Mouse (Mus musculus) E14TG2a.4 (cell line): ENCODE measurements at regions not wholly inside any gene's neighbourhood (a gene's known extent, or its start where the extent isn't known, plus 50 kb on each side); places are given as distances from the start of the nearest gene placed in this dataset.

Experiments used
- H3K27me3 ChIP-seq: 2 replicates; pipeline ENCODE4 v1.6.1; 2014; ENCODE audit warnings: low read length, control low read depth; ENCODE audit not compliant: insufficient read depth
- H3K36me3 ChIP-seq: 2 replicates; pipeline ENCODE4 v1.6.1; 2014; ENCODE audit warnings: low read length, control low read depth; ENCODE audit not compliant: insufficient read depth
- H3K4me1 ChIP-seq: replicated peaks from 2 replicates; pipeline ENCODE4 v1.6.1; 2014; ENCODE audit warnings: low read depth, low read length, control low read depth
- H3K4me3 ChIP-seq: replicated peaks from 2 replicates; pipeline ENCODE4 v1.5.1; 2014; ENCODE audit warnings: mild to moderate bottlenecking, low read length
- H3K9me3 ChIP-seq: 2 replicates; pipeline ENCODE4 v1.6.1; 2014; ENCODE audit warnings: low read length, control low read depth
- CTCF ChIP-seq: conservative IDR thresholded peaks from 2 replicates; pipeline ENCODE4 v1.5.1; 2014; ENCODE audit warnings: low read length
- NANOG ChIP-seq: IDR thresholded peaks from 2 replicates; pipeline ENCODE4 v1.6.1; 2014; ENCODE audit warnings: borderline replicate concordance, low read length, mixed read lengths
- POU5F1 ChIP-seq: IDR thresholded peaks from 2 replicates; pipeline ENCODE4 v1.6.1; 2014; ENCODE audit warnings: low read length, borderline replicate concordance

DNA sequence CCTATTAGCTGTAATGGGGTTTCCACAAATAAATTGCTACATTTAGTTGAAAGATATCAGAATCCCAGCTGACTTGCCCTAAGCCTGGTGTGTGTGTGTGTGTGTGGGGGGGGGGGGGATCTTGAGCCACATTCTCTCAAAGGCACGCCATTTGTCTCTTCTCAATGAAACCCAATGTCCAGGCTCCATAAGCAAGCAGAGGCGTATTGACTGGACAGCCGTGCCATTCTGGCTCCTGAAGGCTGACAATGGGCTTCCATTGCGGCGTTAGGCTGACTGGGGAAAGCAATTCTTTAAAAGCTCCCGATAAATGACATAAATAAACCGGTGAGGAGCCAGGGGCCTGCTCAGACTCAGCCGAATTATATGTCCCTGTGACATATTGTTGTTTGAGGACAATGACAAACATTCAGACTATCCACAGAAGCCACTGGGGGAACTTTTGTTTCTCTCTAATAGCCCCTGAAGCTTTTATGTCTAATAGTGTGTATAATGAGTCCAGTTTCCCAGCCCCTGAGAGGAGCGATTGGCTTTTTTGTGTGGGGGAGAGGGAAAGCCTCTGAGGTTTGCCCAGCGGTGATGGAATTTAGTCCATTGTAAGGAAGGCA is 240.6 kb upstream of the Mphosph6 start:
- H3K9me3 ChIP-seq, result peaks cover 22% of the 10 kb centered on the region
- H3K4me3 ChIP-seq, result no peak overlapping the region
- H3K36me3 ChIP-seq, result no peaks in the 10 kb centered on the region
- no peaks in the 10 kb centered on the region for H3K27me3 ChIP-seq
- no peaks in the 10 kb centered on the region for H3K4me1 ChIP-seq
- TF ChIP-seq POU5F1, result no peak
- TF ChIP-seq CTCF, result no peak
- no peak for TF ChIP-seq NANOG

- H3K27me3 ChIP-seq, result no peaks in the 10 kb centered on the region
- TF ChIP-seq NANOG (no peak), POU5F1 (no peak), CTCF (no peak)
- no peak overlapping the region for H3K4me3 ChIP-seq
- H3K9me3 ChIP-seq, result peaks cover 22% of the 10 kb centered on the region
- no peaks in the 10 kb centered on the region for H3K36me3 ChIP-seq
- no peaks in the 10 kb centered on the region for H3K4me1 ChIP-seq
These were observed 239.5 kb upstream of the Mphosph6 start for GRCm38 (mm10) chr8:118041253-118041652.

- no peak for TF ChIP-seq NANOG
- no peak for TF ChIP-seq POU5F1
- no peak for TF ChIP-seq CTCF
- Histone ChIP-seq H3K27me3 (0 out of 2 replicates have a peak, but pooled peaks cover 3% of the 10 kb centered on the region), H3K36me3 (no peaks in the 10 kb centered on the region), H3K4me3 (no peak overlapping the region), H3K4me1 (no peaks in the 10 kb centered on the region), H3K9me3 (peaks cover 7% of the 10 kb centered on the region)
These were observed 236.1 kb upstream of the Mphosph6 start for GRCm38 (mm10) chr8:118037801-118038200.

DNA sequence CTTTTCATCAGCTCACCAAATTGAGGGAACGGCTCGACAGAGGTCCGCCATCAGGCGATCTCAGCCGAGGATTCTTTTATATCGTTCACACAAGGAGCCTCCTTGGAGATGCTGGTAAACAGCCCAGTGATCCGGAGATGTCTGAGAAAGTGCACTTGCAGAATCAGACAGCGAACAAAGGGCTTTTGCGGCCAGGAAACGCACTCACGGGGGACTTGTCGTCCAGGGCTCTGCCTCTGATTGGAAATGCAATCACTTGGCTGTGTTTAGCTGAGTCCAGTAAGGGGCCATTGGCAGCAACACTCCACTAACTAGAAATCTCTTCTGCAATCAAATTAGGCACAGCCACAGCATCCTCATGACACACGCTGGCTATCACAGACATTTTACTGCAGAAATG is 232.3 kb upstream of the Mphosph6 start:
- no peaks in the 10 kb centered on the region for H3K36me3 ChIP-seq
- H3K27me3 ChIP-seq, result 0 out of 2 replicates have a peak, but pooled peaks cover 3% of the 10 kb centered on the region
- H3K4me3 ChIP-seq, result no peak overlapping the region
- H3K9me3 ChIP-seq, result peaks cover 11% of the 10 kb centered on the region
- TF ChIP-seq NANOG (no peak), CTCF (no peak), POU5F1 (no peak)
- no peaks in the 10 kb centered on the region for H3K4me1 ChIP-seq

- TF ChIP-seq POU5F1, result no peak
- TF ChIP-seq NANOG, result no peak
- no peak for TF ChIP-seq CTCF
- 0 out of 2 replicates have a peak, but pooled peaks cover 3% of the 10 kb centered on the region for H3K27me3 ChIP-seq
- no peak overlapping the region for H3K4me3 ChIP-seq
- no peaks in the 10 kb centered on the region for H3K36me3 ChIP-seq
- H3K9me3 ChIP-seq, result peaks cover 11% of the 10 kb centered on the region
- peaks cover 13% of the 10 kb centered on the region; the same call in 1 of the 2 replicates for H3K4me1 ChIP-seq
These were observed 229.7 kb upstream of the Mphosph6 start for GRCm38 (mm10) chr8:118031406-118031805.

- Histone ChIP-seq H3K4me1 (peaks cover 13% of the 10 kb centered on the region; the same call in 1 of the 2 replicates), H3K27me3 (no peaks in the 10 kb centered on the region), H3K36me3 (no peaks in the 10 kb centered on the region), H3K4me3 (no peak overlapping the region), H3K9me3 (peaks cover 11% of the 10 kb centered on the region)
- TF ChIP-seq CTCF, result no peak
- no peak for TF ChIP-seq POU5F1
- TF ChIP-seq NANOG, result no peak
These were observed 226.5 kb upstream of the Mphosph6 start for GRCm38 (mm10) chr8:118028061-118028850.

DNA sequence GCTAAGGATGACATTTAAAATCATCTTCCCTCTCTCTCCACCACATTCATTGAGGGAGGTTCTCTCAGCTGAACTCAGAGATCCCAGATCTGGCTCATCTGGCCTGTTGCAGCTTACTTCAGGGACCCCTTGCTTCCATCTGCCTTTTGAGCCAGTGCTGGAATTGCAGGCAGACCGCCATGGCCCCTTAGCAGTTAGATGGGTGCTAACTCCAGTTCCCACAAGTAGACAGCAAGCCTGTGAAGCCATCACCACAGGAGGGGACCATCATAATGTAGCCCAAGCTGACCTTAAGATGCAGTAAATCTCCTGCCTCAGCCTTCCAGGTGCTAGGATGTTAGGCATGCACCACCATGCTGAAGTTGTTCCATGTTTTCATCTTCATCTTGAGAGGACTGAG is 221.7 kb upstream of the Mphosph6 start:
- no peaks in the 10 kb centered on the region; the same call in 1 of the 2 replicates for H3K27me3 ChIP-seq
- peaks cover 15% of the 10 kb centered on the region for H3K4me1 ChIP-seq
- H3K9me3 ChIP-seq, result no peaks in the 10 kb centered on the region
- H3K36me3 ChIP-seq, result no peaks in the 10 kb centered on the region
- H3K4me3 ChIP-seq, result no peak overlapping the region
- TF ChIP-seq CTCF (no peak), NANOG (no peak), POU5F1 (no peak)

DNA sequence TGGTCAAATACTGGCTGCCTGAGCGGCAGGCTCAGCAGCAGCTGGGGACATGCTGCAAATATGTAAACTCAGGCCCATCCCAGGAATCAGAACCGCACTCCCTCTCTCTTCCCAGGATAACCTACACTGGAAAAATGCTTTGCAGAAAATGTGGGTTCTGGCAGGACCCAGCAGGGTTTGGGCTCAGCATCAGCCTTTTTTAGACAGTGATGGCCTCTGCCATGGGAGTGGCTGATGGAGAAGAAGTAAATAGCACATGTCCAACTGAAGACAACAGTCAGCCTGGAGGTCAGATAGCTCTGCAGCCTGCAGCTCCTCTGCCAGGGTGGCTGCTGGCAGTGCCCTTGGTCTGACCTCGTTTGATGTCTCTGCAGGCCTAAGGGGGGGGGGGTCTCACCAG is 220.2 kb upstream of the Mphosph6 start:
- Histone ChIP-seq H3K9me3 (no peaks in the 10 kb centered on the region), H3K27me3 (peaks cover 5% of the 10 kb centered on the region; the same call in 1 of the 2 replicates), H3K36me3 (no peaks in the 10 kb centered on the region), H3K4me1 (peaks cover 17% of the 10 kb centered on the region), H3K4me3 (no peak overlapping the region)
- TF ChIP-seq CTCF (no peak), NANOG (no peak), POU5F1 (no peak)

DNA sequence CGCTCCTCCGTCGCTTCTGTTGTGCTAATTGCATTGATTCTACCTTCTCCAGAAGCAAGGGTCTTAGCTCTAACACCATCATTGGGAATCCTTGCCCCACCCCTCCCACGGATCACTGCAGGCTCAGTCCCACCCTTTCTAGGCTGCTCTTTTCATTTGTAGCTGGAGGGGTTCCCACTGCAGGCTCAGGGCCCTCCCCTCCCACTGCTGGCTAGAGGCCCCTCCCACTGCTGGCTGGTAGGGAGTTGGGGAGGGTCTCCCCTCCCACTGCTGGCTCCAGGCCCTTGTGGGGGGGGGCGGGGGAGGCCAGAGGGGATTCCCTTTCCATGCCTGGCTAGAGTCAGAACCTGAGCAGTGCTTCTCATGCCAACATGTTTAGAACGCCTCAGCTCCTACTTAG is 215.5 kb upstream of the Mphosph6 start:
- Histone ChIP-seq H3K9me3 (no peaks in the 10 kb centered on the region), H3K4me1 (peaks cover 31% of the 10 kb centered on the region), H3K27me3 (peaks cover 20% of the 10 kb centered on the region), H3K36me3 (no peaks in the 10 kb centered on the region), H3K4me3 (peak overlapping the region; percentile 13; the same call in 1 of the 2 replicates)
- TF ChIP-seq NANOG (no peak), CTCF (no peak), POU5F1 (no peak)
